13 mouse cellular contexts compared by ENCODE assay signal in the genomic region with DNA sequence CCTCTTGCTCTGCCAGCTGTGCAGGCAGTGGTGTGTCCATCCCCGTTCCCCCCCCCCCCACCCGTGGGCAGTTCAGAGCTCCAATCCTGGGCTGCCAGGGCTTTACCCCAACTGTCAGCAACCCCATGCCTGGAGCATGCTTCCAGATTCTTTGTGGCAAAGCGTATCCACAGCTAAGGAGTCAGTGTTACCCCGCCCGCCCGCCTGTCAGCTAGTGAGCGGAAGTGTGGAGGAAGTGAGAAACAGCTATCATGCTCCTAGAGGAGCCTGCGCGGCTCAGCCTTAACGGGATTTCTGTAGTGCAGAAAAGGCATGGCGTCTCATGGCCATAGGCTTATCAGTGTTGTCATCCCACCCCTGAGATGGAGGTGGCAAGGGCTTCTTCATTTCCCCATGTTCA. TPM values are rescaled to one million over a fixed set of nuclear protein-coding genes. Genes with fewer than 3 reads are reported as not detected.
DNase-seq lines count a peak whose midpoint lies in the region; ATAC-seq and TF ChIP-seq lines count a peak whose summit lies in the region.
"Had no signal": no experiment of that assay in that cellular context is flagged by ENCODE, and none has a peak within 500 bp of the region (broad histone marks: within the 10 kb centered on the region; RNA-seq: fewer than 3 reads in every experiment).

No protein-coding gene starts in this region.

- H3K4me3 ChIP-seq in layer of hippocampus, adult 2 months: no peak overlapping the region
- H3K4me3 ChIP-seq: hindbrain, embryonic 13.5 days; megakaryocyte, embryonic 14.5 days; stomach, embryonic 15.5 days had no signal

- DNase-seq in frontal cortex, postnatal 10 days (ENCODE audit: low spot score in 2 of 2): no peak
- peak; percentile 60 to 66 for DNase-seq in layer of hippocampus, adult 2 months (ENCODE audit: low spot score in 2 of 2)
- no peak for DNase-seq in layer of hippocampus, postnatal 10 days (ENCODE audit: low spot score in 2 of 2)
- peak; percentile 71 to 86 for DNase-seq in frontal cortex, adult 2 months (ENCODE audit: extremely low spot score in 1 of 2, low spot score in 1 of 2)
- peak; percentile 78 to 85 for DNase-seq in right cerebral cortex, adult 2 months (ENCODE audit: low spot score in 2 of 2)
- DNase-seq in adrenal gland, postnatal 36 days: no peak
- no peak for DNase-seq in urinary bladder, postnatal 4 days (ENCODE audit: low spot score in 2 of 2)
- DNase-seq: gastrocnemius, postnatal 36 days had no signal

- no peak for TF ChIP-seq CTCF in layer of hippocampus, adult 2 months (conservative IDR thresholded peaks at IDR 0.05)

- ATAC-seq in frontal cortex, adult (ENCODE audit: low TSS enrichment): peak; percentile 91

- H3K27ac ChIP-seq in layer of hippocampus, adult 2 months: peak overlapping the region; percentile 60; the same call in 1 of the 2 replicates
- H3K27ac ChIP-seq: hindbrain, embryonic 13.5 days; liver, embryonic 14.5 days; stomach, embryonic 15.5 days had no signal

RNA-seq across cellular contexts. Expression of a gene that starts 21.2 kb away (rescaled TPM):
- total RNA-seq in layer of hippocampus, adult 2 months (2021): 10 to 100 TPM; 66.0 to 74.1 TPM
- total RNA-seq in layer of hippocampus, postnatal 10 days (2021): 10 to 100 TPM; 73.3 to 77.4 TPM
- polyA plus RNA-seq in frontal cortex, adult 2 months (2012; rRNA removed): 53.4 and 64.2 TPM in 2 replicates
- total RNA-seq in adrenal gland, postnatal 36 days (2021): 10 to 100 TPM; 28.6 to 37.3 TPM

RNA-seq across cellular contexts. Expression of a gene that starts 31.8 kb away (rescaled TPM):
- total RNA-seq in layer of hippocampus, adult 2 months (2021): 10 to 100 TPM; 79.5 to 79.7 TPM
- total RNA-seq in layer of hippocampus, postnatal 10 days (2021): 10 to 100 TPM; 69.2 to 72.6 TPM
- polyA plus RNA-seq in frontal cortex, adult 2 months (2012; rRNA removed): 43.3 and 44.9 TPM in 2 replicates
- total RNA-seq in adrenal gland, postnatal 36 days (2021): 10 to 100 TPM; 20.6 to 22.1 TPM

RNA-seq across cellular contexts. Expression of a gene that starts 42.3 kb away (rescaled TPM):
- under 1 TPM; 0.20 to 0.33 TPM for total RNA-seq in layer of hippocampus, adult 2 months (2021)
- under 1 TPM; 0.34 to 0.42 TPM for total RNA-seq in layer of hippocampus, postnatal 10 days (2021)
- 0.40 and 0.66 TPM in 2 replicates for polyA plus RNA-seq in frontal cortex, adult 2 months (2012; rRNA removed)
- total RNA-seq in adrenal gland, postnatal 36 days (2021): 1 to 10 TPM in 1 of 2 experiments, under 1 TPM in 1; 0.93 to 1.2 TPM

Comparison
In these comparisons a context has a peak if more than half of its experiments do, and no peak if none do; other contexts are left out.
1. DNase-seq: peak in layer of hippocampus, adult 2 months (2 of 2), frontal cortex, adult 2 months (2 of 2) and right cerebral cortex, adult 2 months (2 of 2); none in frontal cortex, postnatal 10 days (0 of 2), layer of hippocampus, postnatal 10 days (0 of 2), adrenal gland, postnatal 36 days (0 of 2) and urinary bladder, postnatal 4 days (0 of 2).